Mouse (Mus musculus) ES-E14 (cell line): Measurements from ENCODE around the gene Rbbp8nl.

Experiments
- CHD2 ChIP-seq: IDR thresholded peaks from 2 replicates; pipeline ENCODE4 v1.6.1; 2014; ENCODE audit warnings: mild to moderate bottlenecking, low read depth, low read length, inconsistent platforms
- HCFC1 ChIP-seq: IDR thresholded peaks from 2 replicates; pipeline ENCODE4 v1.6.1; 2012; ENCODE audit warnings: low read length, inconsistent platforms, borderline replicate concordance; ENCODE audit not compliant: insufficient read depth
- MAFK ChIP-seq: IDR thresholded peaks from 2 replicates; pipeline ENCODE4 v1.6.1; 2014; ENCODE audit warnings: mild to moderate bottlenecking, low read depth, low read length, inconsistent platforms; ENCODE audit not compliant: insufficient read depth

DNA sequence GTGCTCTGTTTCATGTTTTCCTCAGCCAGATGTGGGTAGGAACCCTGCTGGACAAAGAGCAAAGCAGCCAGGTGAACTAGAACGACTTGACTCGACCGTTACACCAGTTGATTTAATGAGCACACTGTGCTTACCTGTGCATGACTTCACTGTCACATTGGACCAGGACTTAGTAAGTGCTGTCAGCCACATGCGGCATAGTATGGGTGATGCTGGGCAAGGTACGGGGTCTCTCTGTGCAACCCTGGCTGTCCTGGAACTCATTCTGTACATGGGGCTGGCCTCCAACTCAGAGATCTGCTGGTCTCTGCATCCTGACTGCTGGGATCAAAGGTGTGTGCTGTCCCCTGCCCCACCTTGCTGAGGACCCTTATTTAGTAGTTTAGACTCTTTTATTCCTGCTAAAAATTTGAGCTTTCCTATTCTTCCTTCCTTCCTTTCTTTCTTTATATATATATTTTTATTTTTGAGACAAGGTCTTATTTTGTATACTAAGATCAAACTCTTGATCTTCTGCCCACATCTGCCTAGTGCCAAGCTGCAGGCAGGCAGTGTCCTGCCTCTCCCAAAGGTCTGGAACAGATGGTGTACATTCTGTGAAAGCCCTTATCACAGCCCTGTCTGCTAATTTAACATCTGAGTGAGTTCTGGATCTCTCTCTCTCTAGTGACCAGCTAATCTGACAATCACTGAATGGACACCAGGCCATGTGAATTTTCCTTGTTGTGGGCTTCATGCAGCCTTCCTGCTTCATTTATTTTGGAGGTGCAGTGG lies 35.1 kb downstream of the Rbbp8nl start:
- no peak for TF ChIP-seq MAFK
- no peak for TF ChIP-seq CHD2
- TF ChIP-seq HCFC1 = no peak
